Mouse (Mus musculus) spleen, postnatal 36 days (tissue): ENCODE data around the gene Arpp19.
A peak's percentile ranks its signal among the peaks of the same experiment; 100 is the strongest.

ENCODE experiments used
- DNase-seq, 2 experiments: peaks; one replicate each; pipeline ENCODE4 v3.0.0; 2022; ENCODE audit warnings: low spot score in 2 of 2, mixed read lengths in 1 of 2

The Arpp19 gene

DNA sequence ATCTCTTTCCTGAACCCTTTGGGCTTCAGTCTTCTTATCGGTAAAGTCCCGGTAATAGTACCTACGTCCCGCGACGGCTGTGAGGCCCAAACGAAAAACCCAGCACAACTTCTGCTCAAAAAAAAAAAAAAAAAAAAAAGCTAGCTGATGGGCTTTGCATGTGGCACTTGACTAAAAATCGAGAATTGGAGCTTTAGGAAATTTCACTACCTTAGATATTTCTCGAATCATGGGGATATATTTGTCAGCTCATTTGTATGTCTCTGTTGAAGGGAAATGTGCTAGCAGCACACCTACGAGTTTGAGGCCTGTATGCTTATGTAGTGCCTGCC lies 909 bp downstream of the Arpp19 start:
- no peak for DNase-seq

DNA sequence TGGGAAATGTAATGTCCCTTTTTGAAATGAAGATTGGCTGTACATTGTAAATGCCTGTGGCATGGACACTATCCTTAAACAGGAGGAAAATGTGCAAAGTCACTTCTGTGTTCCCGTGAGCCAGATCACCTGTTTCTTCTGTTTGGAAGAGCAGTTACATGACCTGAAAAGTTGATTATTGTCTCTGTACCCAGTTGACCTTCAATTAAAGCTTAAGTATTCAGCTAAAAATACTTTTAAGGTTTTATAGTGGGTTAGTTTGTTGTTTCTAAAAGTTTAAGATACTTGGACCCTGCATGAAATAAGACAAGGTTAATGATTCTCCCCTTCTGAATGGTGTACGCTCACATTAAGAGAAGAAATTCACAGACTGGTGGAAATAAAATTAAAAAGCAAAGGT lies 3.2 kb downstream of the Arpp19 start:
- DNase-seq: no peak

DNA sequence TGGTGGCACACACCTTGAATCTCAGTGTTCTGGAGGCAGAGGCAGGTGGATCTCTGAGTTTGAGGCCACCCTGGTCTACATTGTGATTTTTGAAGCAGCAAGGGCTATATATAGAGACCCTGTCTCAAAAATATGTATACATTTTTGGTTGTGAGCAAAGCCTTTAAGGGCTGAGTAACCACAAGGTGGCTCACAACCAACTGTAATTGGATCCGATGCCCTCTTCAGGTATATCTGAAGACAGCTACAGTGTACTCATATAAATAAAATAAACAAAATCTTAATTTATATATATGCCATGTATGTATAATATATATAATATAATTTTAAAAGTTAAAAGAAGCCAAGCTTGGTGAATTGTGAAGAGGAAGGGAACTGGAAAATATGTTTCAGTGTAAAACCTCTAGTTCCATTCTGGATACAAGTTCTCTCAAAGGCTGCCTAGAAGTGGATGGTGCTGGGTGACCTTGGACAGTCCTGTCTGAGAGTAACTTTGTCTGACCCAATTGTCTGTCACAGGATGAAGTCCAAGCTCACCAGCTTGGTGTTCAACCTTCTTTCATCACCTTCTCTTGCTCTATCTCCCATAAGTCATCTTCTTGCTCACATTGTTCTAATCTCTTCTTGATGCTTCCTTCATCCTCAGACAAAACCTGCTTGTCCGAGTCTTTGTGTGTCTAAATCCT lies 4.6 kb downstream of the Arpp19 start:
- DNase-seq: no peak

DNA sequence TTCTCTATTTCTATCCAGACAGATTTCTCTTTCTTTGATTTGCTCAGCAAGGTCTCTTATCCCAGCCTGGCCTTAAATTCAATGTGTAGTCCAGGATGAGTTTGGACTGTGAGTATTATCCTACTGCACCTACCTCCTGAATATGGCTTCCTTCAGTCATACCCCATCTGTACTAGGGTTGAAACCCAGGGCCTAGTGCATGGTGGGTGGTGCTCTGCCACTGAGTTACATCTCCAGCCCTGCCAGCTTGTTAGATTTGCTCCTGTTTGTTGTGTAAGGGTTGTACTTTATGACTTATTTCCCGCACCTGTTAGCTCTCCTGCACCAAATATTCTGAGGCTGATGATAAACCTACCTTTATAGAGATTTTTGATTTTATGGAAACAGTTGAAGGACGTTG lies 5.8 kb downstream of the Arpp19 start:
- DNase-seq: no peak

DNA sequence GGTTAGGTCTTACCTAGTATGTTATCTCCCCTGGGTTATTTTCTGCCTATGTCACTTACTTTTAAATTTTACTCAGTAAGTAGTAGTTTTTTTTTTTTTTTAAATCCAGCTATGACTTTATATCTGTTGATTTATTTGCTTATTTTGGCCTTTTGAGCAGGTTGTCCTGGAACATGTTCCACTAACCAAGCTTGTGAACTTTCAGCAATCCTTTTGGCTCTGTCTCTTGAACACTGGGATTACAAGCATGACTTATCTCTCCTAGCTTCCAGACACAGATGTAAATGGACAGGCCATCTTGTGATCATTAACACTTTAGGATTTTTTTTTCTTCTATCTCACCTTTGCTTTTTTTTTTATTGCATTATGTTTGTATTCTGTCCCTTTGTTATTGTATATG lies 9.7 kb downstream of the Arpp19 start:
- no peak for DNase-seq

DNA sequence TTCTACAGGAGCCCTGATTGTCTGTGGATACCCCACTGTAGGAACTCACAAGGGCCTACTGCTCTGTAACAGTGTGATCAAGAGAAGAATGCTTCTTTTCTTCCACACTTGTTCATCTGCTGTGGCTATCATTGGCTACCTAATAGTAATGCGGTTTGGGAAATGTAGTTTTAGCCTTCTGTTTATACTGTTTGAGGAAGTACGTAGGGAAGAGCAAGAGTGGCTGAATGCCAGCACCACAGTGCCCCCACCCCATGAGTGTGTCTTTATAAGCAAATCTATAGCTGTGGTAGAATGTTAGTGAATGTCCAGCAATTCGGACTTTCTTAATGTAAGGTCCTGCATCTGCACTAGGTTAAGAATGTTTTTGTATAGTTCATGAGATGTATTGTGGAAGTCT lies 11.7 kb downstream of the Arpp19 start:
- peak in 1 of 2 experiments; percentile 13 for DNase-seq

DNA sequence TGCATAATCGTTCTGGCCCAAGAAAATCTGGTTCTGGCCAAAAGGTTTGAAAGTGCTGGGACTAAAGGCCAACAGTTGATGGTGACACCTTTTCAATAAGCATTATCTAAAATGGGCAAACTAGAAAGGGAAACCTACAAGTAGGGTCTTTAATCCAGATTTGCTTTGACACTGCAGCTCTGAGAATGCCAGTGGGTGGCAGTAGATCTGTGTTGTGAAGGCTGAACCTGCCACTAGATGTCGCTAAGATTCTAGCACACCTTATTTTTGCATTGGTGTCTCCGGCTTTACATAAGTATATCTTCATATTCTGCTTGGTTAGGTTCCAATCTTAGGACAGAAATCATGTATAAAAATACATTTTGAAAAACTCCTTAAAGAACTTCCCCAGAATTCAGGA lies 12.6 kb downstream of the Arpp19 start:
- DNase-seq: peak; percentile 64 to 73

DNA sequence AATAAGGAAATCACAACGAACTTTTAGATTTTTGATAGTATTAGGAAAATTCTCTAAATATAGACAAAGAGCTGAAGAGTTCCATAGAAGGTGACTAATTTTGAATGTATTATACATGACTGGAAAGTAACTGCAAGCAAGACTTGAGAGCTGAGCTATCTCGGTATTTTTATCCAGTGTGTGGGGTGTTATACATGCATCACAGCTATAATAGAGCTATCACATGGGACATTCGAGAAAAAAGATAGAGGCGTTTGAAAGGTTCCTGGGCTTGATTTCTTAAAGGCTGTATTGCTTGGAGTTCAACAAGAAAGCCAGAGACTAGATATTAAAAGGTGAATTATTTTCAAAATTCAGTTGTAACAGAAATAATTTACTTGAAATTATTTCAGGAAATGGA lies 14.4 kb downstream of the Arpp19 start:
- DNase-seq: no peak

DNA sequence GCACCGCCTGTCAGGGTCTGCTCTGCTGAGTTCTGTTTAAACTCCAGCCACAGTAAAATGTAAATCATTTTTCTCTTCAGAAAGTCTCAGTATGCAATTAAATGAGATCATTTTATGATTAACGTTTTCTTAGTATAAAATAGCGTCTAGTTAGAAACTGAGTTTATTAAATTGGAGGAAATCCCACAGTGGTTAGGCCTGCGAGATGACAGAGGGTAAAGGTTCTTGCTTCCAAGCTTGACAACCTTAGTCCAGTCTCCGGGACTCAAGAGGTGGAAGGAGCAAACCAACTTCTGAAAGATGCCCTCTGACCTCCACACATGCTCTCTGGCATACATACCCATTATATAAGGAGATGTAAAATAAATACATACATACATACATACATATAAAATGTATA lies 17.6 kb downstream of the Arpp19 start:
- DNase-seq: no peak

DNA sequence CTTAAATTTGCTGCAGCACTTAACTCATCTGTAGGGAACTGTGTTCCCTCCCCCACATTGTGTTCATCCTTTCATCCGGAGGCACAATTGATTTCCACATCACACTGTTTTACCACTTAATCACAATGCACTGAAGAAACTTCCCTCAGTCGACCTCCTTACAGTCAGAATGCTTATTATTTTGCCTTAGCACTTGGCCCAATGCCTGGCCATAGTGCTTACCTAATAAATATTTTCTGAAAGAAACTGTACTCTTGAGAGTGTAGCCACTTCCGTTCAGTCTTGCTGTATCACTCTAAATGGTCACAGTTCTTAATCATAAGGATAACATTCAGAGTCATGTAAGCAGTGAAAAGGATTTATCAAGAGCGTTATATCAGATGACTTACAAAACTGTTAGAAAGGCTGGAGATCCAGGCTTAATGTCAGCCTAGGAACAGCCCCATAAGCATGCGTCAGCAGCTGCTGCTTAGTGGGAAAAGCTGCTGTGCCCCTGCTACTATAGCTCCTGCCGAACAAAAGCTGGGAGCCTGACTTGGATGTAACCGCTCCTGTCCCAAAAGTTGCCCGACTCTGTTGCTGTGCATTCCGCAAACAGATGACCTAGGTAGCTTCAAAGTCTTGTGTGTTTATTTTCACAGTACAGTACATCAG lies 27.4 kb downstream of the Arpp19 start:
- DNase-seq: no peak

DNA sequence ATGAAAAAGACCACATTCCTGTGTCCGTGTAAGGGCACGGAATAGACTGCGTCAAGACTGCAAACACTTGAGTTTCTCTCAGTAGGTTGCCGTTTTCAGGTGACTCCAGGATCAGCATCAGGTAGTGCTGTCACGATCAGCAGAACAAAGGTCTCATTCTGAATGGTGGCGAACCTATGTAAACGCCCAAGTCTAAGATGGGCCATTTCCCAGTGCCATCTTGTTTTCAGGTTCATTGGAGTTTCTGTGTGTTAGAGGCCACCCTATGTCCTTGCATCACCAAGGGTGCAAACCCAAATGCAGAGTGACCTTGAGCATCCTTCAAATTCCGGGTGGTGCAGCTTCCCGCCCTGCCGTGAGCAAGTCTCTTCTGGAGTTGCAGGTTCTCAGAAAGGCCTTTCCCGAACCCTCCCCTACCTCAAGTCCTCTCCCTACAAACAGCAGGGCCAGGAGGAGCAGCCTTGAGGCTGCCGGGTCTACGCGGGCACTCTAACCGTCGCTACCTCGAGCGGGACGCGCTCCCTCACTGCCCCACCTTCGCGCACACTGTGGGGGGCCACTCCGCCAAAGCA lies 33.1 kb downstream of the Arpp19 start, which contains the start of gene Myo5a:
Gene Myo5a (plus strand): TSS at position 559 of the 572 bp plus-strand sequence.
- DNase-seq: no peak

DNA sequence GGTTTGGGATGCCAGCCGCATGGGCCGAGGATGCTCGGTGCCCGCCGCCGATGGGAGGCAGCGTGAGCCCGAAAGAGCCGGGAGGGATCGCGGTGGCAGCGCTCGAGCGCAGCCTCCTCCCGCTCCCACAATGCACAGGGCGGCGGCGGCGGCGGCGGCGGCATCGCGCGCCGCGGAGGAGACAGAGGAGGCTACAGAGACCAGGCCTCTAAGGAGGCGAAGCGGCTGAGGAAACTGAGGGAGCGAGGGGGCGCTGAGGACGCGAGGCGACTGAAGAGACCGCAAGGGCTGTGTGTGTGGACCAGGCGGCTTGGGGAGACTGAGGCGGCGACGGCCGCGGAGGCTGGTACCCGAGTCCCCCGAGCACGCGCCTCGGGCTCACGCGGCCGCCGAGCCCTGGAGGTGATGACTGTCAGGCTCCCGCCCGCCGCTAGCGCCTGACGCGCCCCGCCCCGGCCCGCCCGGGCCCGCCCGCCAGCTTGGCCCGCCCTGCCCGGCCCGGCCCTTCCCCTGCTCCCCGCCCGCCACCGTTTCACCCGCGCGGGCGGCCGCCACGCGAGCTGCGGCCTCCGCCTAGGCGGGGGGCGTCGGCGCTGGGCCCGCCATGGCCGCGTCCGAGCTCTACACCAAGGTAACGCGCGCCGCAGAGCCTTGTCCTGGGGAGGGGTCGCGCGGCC lies 33.8 kb downstream of the Arpp19 start:
- peak; percentile 77 to 83 for DNase-seq

DNA sequence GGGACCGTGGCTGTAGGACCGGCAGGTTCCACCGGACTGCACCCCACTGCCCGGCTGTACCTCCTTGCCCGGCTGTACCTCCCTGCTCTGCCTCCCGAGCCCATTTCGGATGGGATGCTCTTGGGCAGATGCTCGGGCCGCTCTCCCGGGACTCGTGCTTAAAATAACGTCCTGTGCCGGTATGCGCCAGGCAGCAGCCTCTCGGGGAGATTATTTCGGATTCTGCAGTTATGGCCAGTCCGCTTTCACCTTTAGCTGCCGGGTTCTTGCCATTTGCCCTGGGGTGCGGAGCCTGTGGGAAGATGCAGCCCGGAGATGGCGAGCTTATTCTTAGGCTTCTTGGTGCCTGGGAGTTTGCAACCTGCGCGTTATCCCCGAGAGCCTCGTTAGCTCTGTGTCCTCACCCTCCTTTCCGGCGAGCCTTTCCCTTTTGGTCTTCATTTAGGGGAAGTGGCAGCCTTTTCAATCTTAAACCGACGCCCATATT lies 34.3 kb downstream of the Arpp19 start:
- peak; percentile 42 to 46 for DNase-seq

DNA sequence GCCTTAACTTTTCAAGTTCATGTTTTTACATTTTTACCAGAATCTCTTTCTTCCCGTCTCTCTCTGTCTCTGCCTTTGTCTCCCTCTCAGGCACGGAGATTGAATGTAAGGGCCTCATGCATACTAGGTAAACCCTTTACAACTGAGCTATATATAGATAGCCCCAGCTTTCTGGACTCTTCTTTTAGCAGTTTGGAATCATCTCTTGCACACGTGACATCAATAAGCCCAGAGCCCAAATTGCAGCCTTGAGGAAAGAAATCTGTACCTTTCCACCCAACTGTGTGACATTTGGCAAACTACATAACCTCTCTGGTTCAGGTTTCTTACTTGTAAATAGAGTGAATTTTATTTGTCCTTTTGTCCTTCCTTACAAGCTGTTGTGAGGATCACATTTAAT lies 34.9 kb downstream of the Arpp19 start:
- no peak for DNase-seq

DNA sequence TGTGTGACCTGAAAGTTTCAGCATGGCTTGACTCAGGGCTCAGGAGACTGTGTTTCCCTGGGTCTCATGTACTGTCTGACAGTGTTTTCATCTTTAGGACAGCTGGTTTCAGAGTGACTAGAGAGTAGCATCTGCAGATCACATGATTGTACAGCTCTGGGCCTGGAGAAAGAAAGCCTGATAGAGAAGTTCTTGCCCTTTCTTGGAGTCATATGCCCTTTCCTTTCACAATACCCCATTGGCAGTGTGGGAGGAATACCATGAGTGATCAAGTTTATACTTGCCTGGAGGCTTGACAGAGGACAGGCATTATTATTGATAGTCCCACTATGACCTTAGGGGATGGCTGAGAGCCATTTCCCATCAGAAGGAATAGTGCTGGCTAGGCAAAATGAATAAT lies 39.8 kb downstream of the Arpp19 start:
- no peak for DNase-seq

DNA sequence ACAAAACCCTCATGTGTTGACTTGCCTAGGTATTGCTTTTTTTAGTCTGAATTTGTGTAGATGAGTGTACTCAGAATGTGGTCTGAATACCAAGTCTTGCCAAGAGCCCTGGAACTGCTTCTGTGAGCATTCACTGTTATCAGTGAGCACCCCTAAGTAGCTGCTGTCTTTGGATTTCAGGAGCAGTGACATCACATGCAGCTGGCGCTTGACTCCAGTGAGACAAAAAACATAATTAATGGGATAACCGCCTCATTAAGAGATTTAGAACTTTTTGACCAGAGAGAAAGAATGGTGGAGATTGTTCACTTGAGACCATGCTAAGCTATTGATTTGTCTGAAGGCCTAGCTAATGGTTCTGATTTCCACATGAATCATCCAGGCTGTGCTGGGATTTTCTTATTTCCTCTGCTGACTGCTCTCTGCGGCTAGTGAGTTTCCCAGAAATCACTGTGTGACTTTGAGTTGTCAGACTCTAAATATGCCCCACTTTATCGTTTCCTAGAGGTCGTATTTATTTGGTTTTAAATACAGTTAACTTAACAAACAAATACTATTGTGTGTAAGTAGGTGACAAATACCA lies 47.9 kb downstream of the Arpp19 start:
- no peak for DNase-seq

DNA sequence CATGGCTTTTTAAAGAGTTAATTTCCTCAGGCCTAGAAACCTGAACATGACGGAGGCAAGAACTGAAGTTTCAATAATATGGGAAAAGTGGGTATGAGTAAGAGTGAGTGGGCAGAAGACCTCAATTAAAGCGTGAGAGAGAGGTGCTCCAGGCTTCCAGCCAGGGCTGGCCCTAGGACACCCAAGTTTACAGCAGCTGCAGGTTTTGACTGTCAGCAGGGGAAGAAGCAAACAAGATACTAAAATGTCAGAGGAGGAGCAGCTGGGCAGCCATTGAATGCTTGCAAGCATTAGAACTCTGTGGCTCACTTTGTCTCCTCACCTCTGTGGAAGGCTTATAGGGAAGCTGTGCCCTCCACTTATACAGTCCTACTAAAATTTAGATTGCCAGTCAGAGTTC lies 50.4 kb downstream of the Arpp19 start:
- no peak for DNase-seq

DNA sequence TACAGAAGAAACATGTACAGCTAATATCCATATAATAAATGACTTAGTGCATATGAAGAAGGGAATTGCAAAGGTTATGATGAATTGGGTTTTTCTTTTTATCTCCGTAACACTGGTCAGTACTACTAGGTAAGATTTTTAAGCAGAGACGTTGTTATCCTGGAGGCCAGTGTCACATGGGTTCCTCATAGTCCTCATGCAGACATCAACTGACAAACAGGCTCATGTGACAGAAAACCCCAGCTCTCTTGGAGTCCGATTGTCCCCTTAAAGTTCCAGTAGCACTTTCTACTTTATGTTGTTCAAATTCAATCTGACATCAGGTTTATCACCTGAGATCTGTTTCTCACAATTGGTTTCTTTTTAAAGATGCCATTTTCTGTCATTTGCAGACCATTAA lies 51.9 kb downstream of the Arpp19 start:
- DNase-seq: no peak

DNA sequence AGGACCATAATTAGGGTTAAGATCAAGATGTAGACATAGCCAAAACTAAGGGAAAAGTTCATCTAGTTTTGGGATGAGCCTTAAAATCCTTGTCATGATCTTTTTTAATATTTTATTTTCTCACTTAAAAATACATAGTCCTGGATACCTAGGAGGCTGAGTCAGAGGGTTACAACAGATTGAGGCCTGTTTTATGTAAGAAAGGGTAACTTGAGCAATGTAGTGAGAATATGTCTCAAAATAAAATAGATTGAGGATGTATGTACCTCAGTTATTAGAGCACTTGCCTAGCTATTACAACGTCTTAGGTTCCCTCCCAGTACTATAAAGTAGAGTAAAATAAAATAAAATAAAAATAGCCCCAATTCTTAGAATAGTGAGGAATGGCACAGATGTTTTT lies 54.7 kb downstream of the Arpp19 start:
- DNase-seq: no peak

DNA sequence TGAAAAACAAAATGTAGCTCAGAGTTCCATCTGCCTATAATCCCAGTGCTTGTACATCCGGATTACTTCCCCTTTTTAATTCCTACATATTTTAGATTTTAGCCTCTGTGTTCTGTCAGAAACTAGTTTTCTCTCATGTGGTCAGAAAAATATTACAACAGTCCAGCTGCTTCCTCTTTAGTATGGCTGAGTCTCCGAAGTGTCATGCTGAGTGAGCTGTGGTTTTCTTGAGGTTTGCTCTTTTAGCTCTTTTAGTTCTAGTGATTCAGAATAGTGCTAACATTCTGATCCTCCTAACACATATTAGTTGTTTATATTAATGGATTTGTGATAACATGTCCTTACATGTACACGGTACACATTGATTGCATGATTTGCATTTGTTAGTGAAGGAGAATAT lies 57.3 kb downstream of the Arpp19 start:
- peak; percentile 26 to 29 for DNase-seq

DNA sequence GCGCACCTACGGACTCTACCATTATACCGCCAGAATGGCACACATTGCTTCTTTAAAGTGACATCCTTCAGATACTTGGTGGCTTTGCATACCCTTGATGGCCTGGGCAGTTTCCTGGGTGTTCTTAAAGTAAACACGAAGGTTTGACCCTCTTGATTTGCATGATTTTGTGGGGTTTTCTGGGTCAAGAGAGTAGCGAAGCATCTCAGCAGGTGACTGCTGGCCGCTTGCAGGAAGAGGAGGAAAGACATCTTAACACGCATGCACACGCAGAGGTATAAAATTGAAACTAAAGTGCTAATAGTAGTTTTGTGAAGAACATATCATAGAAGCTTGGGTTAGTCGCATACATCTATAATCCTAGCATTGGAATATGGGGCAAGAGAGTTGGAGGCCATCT lies 61.5 kb downstream of the Arpp19 start:
- DNase-seq: no peak

DNA sequence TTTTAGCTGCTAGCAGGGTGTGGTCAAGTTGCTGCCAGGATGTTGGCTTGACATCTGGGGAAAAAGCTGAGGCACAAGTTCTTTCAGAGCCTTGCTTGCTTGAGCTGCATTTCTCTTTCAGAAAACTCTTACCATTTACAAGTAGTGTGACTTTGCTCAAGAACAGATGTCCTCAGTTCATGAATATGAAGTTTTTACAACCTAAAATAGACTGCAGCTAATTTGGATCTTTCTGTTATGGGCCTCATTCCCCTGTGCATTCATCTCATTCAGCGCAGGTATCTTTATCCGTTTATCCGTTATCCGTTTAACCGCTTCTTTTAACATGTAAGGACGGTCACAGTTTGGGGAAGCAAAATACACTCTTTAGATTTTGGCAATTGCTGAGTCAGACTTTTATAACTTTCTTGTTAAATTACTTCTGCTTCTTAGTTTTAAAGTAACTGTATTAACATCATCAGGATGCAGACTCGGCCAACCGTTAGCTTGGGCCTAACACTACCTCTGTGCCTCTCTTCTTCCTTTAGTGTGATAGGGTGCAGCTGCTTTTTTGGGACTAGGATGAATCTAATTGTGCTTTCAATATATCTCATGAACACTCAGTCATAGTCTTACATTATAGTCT lies 62.9 kb downstream of the Arpp19 start:
- no peak for DNase-seq
